Mouse (Mus musculus): Measurements from ENCODE around the gene Rps18.
"Not testable (repeated sequence)": the region's sequence is repeated elsewhere in the genome, so short reads cannot be mapped to it uniquely, and the experiment has no call there.

GRCm38 (mm10) chr17:33981192-33981909 lies 25.6 kb upstream of the Rps18 start:
- TF ChIP-seq MAX (IDR thresholded peaks at IDR 0.05); MYOG (IDR thresholded peaks at IDR 0.05; ENCODE audit: control insufficient read depth, extremely low read depth, insufficient read length); CTCF (IDR thresholded peaks at IDR 0.05; ENCODE audit: control insufficient read depth, insufficient read depth, insufficient read length); MYOD1 (IDR thresholded peaks at IDR 0.05; ENCODE audit: control insufficient read depth, insufficient read length, low read depth); CEBPB (IDR thresholded peaks at IDR 0.05; ENCODE audit: low read depth): not testable (repeated sequence)

All from C2C12 (cell line).